Mouse (Mus musculus): Measurements from ENCODE around the gene Commd8.

The Commd8 gene

DNA sequence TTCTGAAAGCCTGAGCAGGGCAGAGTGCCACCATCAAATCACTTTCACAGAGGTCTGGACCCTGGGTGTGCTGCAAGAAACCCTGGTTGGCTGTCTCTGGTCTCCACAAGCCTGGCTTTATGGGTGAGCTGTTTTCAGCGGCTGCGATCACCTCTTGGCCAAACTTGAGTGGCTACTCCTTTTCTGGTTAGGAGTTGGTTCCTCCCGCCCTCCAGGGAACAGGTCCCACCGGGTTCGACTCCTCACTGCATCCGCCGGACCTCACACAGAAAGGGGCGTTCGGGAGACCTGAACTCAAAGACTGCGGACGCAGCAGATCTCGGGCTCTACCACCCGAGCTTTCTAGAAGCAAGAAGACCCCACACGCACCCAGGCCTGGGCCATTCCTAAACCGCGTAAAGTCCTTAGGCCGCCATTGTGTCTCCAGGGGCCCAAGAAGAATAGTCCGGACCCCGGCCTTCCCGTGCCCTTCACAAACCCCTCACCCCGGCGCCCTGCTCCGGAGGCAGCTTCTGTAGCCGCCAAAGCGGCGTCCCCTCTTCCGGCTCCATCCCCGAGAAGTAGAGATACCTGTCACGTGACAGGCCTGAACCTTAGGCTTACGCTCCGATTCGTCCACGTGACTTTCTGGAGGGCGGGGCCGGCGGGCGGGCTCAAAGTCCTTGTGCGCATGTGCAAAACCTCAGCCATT is at the start of gene Commd8:
Gene Commd8 (minus strand): TSS at position 596 of the 691 bp plus-strand sequence.
- peak; percentile 95 for DNase-seq (ENCODE audit: low spot score)

DNA sequence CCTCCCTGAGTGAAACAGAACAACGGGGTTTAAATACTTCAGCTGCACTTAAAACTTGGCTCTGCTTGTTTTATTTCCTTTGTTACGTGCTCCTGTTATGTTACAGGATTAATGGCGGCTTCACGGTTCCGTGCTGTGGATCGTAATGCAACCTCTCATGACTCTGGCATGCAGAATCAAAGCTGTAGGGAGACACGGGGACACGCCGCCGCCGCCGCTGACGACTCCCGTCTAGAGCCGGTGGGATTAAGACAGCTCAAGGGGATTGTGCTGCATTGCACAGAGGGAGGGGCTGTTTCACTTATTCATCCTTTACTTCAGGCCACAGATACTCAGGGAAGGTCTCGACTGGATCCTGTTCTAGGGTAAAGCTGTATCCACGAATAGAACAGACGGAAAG is 43.8 kb upstream of the Commd8 start:
- DNase-seq (ENCODE audit: low spot score) = no peak

DNA sequence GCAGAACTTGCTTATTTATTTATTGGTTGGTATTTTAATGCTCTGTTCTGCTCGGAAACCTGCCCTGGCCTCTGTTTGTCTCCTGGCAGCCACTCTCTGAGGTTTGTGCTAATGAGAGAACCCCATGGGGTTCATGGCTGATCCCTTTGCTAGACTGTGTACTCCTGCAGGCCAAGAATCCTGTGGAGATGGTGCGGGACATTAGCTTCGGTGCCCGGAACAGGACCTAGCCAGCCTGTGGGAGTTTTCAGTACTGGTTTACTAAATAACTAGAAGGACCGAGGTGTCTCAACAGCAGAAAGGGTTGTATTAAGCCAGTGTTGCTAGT is 42.8 kb upstream of the Commd8 start:
- DNase-seq (ENCODE audit: low spot score) = no peak

GRCm38 (mm10) chr5:72210123-72210811 is 42.3 kb upstream of the Commd8 start:
- DNase-seq (ENCODE audit: low spot score) = no peak

DNA sequence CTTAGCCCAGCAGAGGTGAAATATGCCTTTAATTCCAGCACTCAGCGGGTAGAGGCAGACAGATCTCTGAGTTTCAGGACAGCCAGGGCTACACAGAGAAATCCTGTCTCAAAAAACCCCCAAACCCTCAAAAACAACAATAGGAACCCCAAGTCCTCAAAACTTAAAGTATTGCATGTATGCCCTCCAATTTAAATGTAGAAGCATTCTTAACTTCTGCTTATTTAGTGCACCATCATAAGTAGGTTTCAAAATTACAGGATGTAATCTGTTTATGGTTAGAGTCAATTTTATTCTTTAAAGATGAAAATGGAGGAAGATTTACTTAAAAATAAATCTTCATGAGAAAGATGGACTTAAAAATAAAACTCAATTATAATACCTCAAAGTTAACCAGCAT is 40.5 kb upstream of the Commd8 start:
- no peak for DNase-seq (ENCODE audit: low spot score)

GRCm38 (mm10) chr5:72205271-72205670 is 37.3 kb upstream of the Commd8 start:
- no peak for DNase-seq (ENCODE audit: low spot score)

DNA sequence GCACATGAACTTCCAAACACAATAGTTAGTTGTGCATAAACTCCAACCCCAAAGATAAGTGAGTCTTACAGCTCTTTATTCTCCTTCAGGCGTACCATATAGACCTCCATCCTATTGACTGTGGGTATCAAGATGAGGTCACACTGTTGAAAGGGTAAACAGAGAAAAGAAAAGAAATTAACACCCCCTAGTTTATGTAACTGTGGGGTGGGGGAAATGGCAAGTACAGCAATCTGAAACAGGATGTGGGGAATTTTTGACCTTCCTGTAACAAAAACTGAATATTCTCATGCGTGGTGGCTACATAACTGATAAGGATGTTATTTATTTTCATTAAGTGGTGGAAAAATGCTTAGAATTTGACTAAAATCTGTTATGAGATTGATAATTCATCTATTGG is 36.5 kb upstream of the Commd8 start:
- no peak for DNase-seq (ENCODE audit: low spot score)

- DNase-seq (ENCODE audit: low spot score) = no peak
Measured at GRCm38 (mm10) chr5:72203734-72204073, 35.7 kb upstream of the Commd8 start.

- DNase-seq (ENCODE audit: low spot score) = peak; percentile 92
Measured at GRCm38 (mm10) chr5:72203028-72203733, 35.2 kb upstream of the Commd8 start.

DNA sequence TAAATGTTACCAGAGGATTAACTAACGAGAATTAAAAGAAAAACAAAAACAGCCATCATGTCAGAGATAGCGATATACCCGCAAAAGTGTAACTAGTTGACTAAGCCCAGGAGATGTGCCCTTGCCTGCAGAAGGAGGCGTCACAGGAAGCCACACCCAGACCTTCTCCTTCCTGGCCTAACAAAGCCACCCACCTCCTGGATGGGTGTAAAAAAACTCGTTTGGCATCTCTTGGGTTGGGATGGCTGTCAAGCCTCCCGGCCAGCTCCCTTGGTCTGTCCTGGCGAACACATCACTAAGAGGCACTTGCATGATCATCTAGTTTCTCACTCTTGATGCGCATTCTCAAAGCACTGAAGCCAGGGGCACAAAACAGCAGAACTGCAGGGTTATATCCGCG is 34.0 kb upstream of the Commd8 start:
- peak; percentile 14 for DNase-seq (ENCODE audit: low spot score)

DNA sequence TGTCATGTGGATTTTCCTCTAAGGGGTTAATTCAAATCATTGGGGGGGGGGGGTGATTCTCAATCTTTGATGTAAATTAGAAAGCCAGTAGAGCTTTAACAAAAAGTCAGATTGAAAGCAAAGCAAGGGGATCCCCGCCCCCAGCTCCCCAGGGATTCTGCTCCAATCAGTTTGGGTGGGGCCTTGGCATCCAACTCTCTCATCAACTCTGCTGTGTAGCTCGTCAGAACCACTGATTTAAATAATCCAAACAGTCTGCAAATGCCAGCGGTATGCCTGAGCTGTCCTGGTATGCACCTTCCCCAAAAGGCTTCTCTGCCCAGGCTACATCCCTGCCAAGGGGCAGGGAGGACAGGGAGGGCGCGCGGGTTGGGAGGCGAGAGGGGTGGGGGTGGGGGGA is 33.6 kb upstream of the Commd8 start:
- peak; percentile 33 for DNase-seq (ENCODE audit: low spot score)

DNA sequence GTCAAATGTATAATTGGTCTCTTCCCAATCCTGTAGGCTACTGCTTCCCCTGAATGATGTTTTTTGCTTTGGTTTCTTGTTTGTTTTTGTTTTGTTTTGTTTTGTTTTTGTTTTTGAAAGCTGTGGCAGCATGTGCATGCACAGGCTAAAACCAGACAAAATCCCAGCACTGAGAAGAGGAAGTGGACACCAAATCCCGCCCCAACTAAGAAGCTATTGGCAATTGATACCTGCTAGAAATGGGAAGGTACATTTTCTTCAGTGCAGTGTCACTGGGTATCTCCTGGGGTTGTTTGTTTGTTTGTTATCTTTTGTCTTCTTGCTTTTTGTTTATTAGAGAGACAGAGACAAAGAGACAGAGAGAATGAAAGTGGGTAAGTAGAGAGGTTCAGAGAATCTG is 27.5 kb upstream of the Commd8 start:
- DNase-seq (ENCODE audit: low spot score) = no peak

GRCm38 (mm10) chr5:72191932-72192331 is 23.9 kb upstream of the Commd8 start:
- no peak for DNase-seq (ENCODE audit: low spot score)

DNA sequence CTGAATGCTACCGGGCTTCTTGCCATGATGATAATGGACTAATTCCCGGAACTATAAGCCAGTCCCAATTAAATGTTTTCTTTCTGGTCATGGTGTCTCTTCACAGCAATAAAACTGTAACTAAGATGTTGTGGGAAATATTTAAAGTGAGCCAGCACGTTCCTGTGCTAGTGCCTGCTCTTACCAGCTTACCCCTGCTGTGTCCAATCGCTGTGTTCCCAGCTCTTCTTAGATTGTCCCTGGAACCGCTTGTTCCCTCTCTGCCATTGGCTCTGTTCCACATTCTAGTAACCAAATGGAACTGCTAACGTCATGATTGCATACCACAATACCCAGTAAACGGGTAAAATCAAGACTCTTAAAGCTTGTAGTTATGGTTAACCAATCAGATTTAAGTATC is 23.2 kb upstream of the Commd8 start:
- DNase-seq (ENCODE audit: low spot score) = no peak

DNA sequence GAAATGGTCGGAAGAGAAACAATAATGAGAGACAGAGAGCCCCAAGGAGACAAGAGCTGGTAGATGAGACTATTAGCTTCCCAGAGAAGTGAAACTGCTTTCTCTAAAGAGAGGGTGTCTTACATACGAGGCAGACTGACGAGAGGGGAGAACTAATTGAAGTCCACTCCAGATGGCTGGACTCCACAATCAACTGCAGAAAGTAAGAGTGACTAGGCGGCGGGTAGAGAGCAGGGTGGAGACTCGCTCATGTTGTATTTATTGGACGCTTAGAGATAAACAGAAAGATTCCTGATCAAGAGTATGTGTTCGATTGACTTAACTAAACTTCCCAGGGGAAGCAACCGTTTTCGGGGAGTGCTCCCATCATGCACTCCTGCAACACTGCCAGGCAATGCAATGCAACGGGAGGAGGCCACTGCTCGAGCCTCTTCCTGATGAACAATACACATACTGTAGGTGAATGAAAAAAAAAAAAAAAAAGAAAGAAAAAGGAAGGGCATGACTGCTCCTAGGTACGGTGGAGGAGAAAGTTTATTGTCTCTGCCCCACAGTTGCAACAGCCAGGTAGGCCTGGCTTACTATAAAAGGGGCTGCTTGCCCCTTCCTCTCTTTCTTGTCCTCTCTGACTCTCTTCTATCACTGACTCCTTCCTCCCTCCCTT is 16.6 kb upstream of the Commd8 start:
- DNase-seq (ENCODE audit: low spot score) = no peak

DNA sequence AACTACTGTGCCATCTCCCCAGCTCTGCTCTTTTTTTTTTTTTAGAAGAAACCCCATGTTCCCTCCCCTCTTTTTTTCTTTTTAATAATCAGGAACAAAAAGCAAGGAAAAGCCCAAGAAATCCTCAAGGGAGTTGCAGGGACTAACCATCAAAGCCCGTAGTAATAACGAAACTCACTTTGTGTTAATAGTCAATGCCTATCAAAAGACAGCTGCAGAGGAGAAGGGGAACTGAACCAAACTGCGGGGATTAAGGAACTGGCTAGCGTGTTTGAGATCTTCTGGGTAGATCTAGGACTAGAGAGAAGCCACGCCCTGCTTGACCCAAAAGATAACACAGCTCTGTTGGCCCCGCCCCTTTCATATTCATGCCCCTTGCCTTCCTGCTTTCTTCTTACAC is 15.9 kb upstream of the Commd8 start:
- peak; percentile 33 for DNase-seq (ENCODE audit: low spot score)

GRCm38 (mm10) chr5:72182804-72183203 is 14.8 kb upstream of the Commd8 start:
- DNase-seq (ENCODE audit: low spot score) = no peak

- DNase-seq (ENCODE audit: low spot score) = no peak
Measured at GRCm38 (mm10) chr5:72181194-72181593, 13.2 kb upstream of the Commd8 start.

- DNase-seq (ENCODE audit: low spot score) = no peak
Measured at GRCm38 (mm10) chr5:72175530-72175929, 7.5 kb upstream of the Commd8 start.

- no peak for DNase-seq (ENCODE audit: low spot score)
Measured at GRCm38 (mm10) chr5:72175050-72175449, 7.1 kb upstream of the Commd8 start.

DNA sequence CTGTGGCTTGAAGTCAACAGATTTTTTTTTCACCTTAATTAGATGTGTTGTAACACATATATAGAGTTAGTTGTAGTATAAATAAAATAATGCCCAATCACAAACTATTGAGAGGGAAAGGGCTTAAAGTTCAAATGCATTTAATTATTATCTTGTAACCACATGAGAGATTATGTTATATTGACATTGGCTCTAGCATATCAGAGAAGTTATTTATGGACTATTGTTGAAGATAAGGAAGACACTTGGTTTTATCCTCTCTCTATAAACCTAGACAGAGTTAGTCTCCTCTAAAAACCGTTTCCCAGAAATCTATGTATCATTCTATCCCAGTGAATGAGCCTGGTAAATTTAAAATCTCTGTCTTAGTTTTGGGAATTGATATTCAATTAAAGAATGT is 5.5 kb upstream of the Commd8 start:
- no peak for DNase-seq (ENCODE audit: low spot score)

- peak; percentile 42 for DNase-seq (ENCODE audit: low spot score)
Measured at GRCm38 (mm10) chr5:72172675-72173074, 4.7 kb upstream of the Commd8 start.

DNA sequence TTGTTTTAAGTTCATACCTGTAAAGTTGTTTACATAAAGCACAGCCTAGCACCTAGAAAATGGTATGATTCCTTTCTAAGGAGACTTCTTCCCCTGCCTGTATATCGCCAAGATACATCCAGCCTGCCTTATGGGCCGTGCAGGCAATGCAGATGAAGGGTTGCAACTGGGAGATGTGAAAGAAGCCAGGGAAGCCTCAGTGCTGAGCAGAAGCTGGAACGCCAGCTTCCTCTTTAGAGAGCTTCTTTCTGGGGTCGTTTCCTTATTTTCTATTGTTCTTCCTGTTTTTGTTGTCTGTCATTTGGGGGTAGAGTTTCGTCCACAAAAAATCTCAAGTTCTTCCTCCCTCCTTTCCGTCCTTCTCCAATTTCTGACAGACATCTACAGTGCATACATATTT is 2.1 kb upstream of the Commd8 start:
- DNase-seq (ENCODE audit: low spot score) = no peak

Data from urinary bladder, postnatal 14 days (tissue).